Mouse (Mus musculus) embryonic fibroblast, embryonic 13.5 days (primary cell): Measurements from ENCODE around the gene Tspoap1.

Experiments used
- CTCF ChIP-seq: IDR thresholded peaks from 2 replicates; pipeline ENCODE4 v1.5.1; 2011; ENCODE audit warnings: mild to moderate bottlenecking, control low read depth, low read length, moderate library complexity, borderline replicate concordance; ENCODE audit not compliant: insufficient read depth
- POLR2A ChIP-seq: IDR thresholded peaks from 2 replicates; pipeline ENCODE4 v1.6.1; 2011; ENCODE audit warnings: low read depth, mild to moderate bottlenecking, control low read depth, low read length, moderate library complexity

- TF ChIP-seq CTCF (no peak), POLR2A (no peak)
These were observed 4.9 kb upstream of the Tspoap1 start for GRCm38 (mm10) chr11:87755360-87756017.
